Mouse (Mus musculus): ENCODE data around the gene Dpy19l1. TPM values are rescaled to one million over a fixed set of nuclear protein-coding genes. Genes with fewer than 3 reads are reported as not detected.

Gene Dpy19l1
- total RNA-seq, 2 experiments from 2014 or later: 23.0 to 60.2 TPM

- DNase-seq (ENCODE audit: low spot score in 2 of 2): peak in 1 of 2 experiments; percentile 6
Observed at GRCm38 (mm10) chr9:24379321-24379720, 123.6 kb downstream of the Dpy19l1 start.

GRCm38 (mm10) chr9:24378848-24379247 is 124.1 kb downstream of the Dpy19l1 start:
- DNase-seq (ENCODE audit: low spot score in 2 of 2): no peak

Other genes with a start within 250 kb of the Dpy19l1 start
- gene Cypt4, start 122.1 kb upstream of the Dpy19l1 start, total RNA-seq (2021): not detected
- gene Dpy19l2, start 193.2 kb upstream of the Dpy19l1 start, total RNA-seq (2021): not detected